Mouse (Mus musculus) G1E (cell line): ENCODE measurements around the gene Srebf1.

ENCODE experiments used
- CTCF ChIP-seq: IDR thresholded peaks from 2 replicates; pipeline ENCODE4 v1.5.1; 2012; ENCODE audit warnings: low read depth, low read length, inconsistent platforms, mixed read lengths
- TAL1 ChIP-seq: conservative IDR thresholded peaks from 2 replicates; pipeline ENCODE4 v1.6.1; 2012; ENCODE audit warnings: low read depth, low read length, inconsistent platforms, mixed read lengths

DNA sequence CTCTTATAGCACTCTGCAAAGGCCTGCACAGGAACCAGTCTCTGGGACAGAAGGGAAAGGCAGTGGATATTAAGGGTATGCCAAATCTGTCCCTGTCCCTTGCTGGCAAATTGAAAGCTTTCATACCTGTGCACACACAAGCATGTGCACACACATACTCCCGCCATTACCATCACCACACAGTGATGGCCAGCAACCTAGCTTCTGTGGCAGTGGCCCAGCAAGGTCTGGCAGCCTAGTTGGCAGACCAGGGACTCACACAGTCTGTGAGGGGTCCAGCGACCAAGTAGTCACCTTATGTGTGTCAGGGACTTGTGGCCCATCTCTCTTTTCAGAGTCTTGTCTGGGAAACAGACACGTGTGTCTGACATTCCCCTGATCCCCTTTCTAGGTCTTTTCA is 11.2 kb downstream of the Srebf1 start:
- no peak for TF ChIP-seq CTCF
- no peak for TF ChIP-seq TAL1
